Mouse (Mus musculus): Measurements from ENCODE around the gene Atxn10.

DNA sequence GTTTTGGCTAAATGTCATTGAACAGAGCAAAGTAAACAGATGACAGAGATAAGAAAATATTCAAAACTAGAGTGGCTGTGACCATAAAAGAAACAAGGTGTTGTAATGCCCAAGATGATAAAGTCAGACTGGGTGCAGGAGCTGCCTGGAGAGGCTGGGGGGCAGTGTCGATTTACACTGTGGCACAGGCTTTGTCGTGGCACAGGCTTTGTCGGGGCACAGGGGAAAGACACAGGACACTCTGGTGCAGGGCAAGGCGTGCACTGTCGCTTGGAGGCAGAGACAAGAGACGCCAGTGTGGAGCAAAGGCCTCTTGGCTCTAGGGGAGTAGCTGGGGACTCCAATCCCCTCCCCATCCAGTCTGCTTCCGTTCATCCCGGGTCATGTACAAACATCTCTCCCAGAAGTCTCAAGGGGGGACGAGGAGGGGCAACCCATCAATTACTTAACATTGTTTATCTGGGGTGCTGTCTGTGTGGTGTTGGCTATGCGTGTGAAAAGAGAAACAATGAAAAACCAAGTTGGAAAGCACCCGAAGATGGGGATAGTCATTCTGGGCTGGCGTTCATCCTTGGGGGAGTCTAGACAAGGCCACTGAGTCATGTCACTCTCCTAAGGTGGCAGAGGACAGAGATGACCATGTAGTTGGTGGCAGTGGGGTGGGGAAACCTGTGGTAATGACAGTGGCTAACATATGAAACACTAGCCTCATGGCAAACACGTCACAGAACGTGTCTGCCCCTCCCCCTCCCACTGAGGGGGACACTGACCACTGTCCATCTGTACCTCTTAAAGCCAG lies 19.5 kb upstream of the Atxn10 start:
- TF ChIP-seq CTCF (IDR thresholded peaks at IDR 0.05; ENCODE audit: borderline replicate concordance, insufficient read depth, low read length) (no peak), POLR2A (IDR thresholded peaks at IDR 0.05; ENCODE audit: low read depth, low read length) (no peak)

Data from embryonic fibroblast, embryonic 13.5 days (primary cell).